Mouse (Mus musculus) heart, postnatal 0 days (tissue): ENCODE results near the gene H2-Ke6.

Experiments
- CTCF ChIP-seq: IDR thresholded peaks from 2 replicates; pipeline ENCODE4 v1.5.1; 2016; ENCODE audit warnings: antibody characterized with exemption, control low read depth, low read depth
- EP300 ChIP-seq: IDR thresholded peaks from 2 replicates; pipeline ENCODE4 v1.6.1; 2016; ENCODE audit warnings: antibody characterized with exemption, low read depth

DNA sequence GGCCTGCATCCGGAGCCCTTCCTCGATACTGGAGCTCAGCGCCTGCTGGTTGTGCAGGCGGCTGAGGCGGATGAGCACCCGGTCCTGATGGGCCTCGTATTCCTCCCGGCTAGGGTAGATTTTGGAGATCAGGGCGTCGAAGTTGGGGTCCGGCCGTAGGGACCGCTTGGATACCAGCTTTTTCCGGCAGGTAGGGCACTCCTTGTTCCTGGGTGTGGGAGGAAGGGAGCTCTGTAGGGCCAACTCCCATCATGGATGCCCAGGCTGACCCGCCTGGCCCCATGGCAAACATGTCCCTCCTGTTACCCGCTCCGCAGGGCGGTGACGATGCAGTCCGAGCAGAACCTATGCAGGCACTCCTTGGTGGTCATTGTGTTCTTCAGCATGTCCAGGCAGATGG is 4.9 kb downstream of the H2-Ke6 start:
- TF ChIP-seq CTCF = no peak
- no peak for TF ChIP-seq EP300
